Mouse (Mus musculus): ENCODE measurements around the gene Gm20773. TPM values are rescaled to one million over a fixed set of nuclear protein-coding genes. Genes with fewer than 3 reads are reported as not detected.
"Not testable (repeated sequence)": the region's sequence is repeated elsewhere in the genome, so short reads cannot be mapped to it uniquely, and the experiment has no call there.

The Gm20773 gene
- not detected in 2 replicates for total RNA-seq (2015; ENCODE audit: low replicate concordance)
- total RNA-seq (2017; ENCODE audit: low replicate concordance), result not detected in 2 replicates

GRCm38 (mm10) chrY:13493726-13494125 lies at the start of gene Gm20773:
Gene Gm20773, plus strand, starts transcription at chrY:13494026.
- not testable (repeated sequence) for ATAC-seq (replicated peaks; ENCODE audit: low FRiP score, poor library complexity, severe bottlenecking)

- ATAC-seq (replicated peaks; ENCODE audit: low FRiP score, poor library complexity, severe bottlenecking), result not testable (repeated sequence)
Observed at GRCm38 (mm10) chrY:13465479-13465878, 28.3 kb upstream of the Gm20773 start, which contains the start of gene Gm21866. Gene Gm21866, minus strand, starts transcription at chrY:13465579.

Other genes starting within 250 kb of the Gm20773 start
- not detected in 2 replicates for gene Gm21440, start 241.6 kb upstream of the Gm20773 start, total RNA-seq (2015; ENCODE audit: low replicate concordance)
- not detected in 2 replicates for gene Gm21440, start 241.6 kb upstream of the Gm20773 start, total RNA-seq (2017; ENCODE audit: low replicate concordance)
- gene Gm21454, start 241.6 kb upstream of the Gm20773 start, total RNA-seq (2015; ENCODE audit: low replicate concordance), result not detected in 2 replicates
- not detected in 2 replicates for gene Gm21454, start 241.6 kb upstream of the Gm20773 start, total RNA-seq (2017; ENCODE audit: low replicate concordance)
- not detected in 2 replicates for gene Gm21725, start 145.0 kb upstream of the Gm20773 start, total RNA-seq (2015; ENCODE audit: low replicate concordance)
- gene Gm21725, start 145.0 kb upstream of the Gm20773 start, total RNA-seq (2017; ENCODE audit: low replicate concordance), result not detected in 2 replicates
- gene Gm21866, start 28.4 kb upstream of the Gm20773 start, total RNA-seq (2015; ENCODE audit: low replicate concordance), result not detected in 2 replicates
- not detected in 2 replicates for gene Gm21866, start 28.4 kb upstream of the Gm20773 start, total RNA-seq (2017; ENCODE audit: low replicate concordance)